Mouse (Mus musculus): Measurements from ENCODE around the gene Ang6. TPM values are rescaled to one million over a fixed set of nuclear protein-coding genes. Genes with fewer than 3 reads are reported as not detected.
A peak's percentile ranks its signal among the peaks of the same experiment; 100 is the strongest.
"Not testable (repeated sequence)": the region's sequence is repeated elsewhere in the genome, so short reads cannot be mapped to it uniquely, and the experiment has no call there.

Gene Ang6
- total RNA-seq (2021) = not detected

DNA sequence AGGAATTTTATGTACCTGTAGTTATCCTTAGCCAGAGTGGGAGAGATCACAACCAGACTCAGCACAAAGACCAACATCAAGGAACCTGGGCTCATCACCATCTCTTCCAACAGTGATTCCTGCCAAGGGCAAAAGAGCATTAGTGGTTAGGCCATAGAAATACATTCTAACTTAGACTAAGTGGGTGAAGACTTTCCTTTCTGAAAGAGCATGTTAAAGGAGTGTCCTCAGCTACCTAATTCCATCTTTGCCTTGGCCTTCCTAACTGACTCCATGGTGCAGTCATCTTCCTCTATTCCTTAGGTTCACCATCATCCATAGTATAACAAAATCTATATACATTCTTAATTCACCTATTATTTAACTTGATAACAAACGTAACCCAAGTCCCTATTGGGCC, at the start of gene Ang6:
Gene Ang6 (minus strand): TSS at position 101 of the 400 bp plus-strand sequence.
- intact Hi-C loops (cut with DNase I) = no loop called here
- DNase-seq = no peak

DNA sequence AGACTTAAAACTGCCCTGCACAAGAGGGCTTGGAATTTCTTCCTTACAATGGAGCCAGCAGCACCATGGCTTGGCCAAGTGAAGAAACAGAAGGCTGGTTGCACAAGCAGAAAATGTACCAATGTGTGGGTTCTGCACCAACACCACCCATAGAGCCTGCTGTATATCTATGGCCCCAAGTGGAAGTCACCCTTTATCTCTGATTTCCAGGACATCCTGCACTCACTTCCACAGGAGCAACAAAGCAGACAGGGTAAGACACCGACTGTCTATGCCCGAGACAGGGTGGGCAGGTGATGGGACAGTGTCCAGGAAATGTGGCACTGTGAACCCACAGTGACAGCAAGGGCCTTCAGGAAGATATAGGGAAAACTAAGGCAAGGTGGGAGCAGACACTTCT, 44.5 kb upstream of the Ang6 start:
- intact Hi-C loops (cut with DNase I) = not testable (repeated sequence)

DNA sequence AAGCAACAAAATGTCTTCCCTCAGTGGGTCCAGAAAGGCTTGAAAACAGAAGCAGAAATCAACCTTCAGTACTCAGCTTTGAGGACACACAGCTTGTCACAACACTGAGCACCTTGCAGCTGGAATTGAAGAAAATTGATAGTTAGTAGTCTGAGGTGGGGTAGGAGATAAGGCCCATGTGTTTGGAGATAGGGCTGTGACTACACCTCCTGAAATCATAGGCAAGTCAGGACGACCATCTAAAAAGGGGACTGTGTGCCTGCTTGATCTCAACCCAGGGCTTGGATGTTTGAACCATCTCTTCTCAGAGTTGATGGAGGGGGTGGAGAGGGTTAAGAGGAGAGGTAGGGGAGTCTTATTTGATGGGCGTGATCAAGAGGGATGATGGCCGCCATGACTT, 29.8 kb upstream of the Ang6 start:
- intact Hi-C loops (cut with DNase I) = not testable (repeated sequence)

More for the DNA sequence above, 44.5 kb upstream of the Ang6 start:
- DNase-seq = not testable (repeated sequence)

DNA sequence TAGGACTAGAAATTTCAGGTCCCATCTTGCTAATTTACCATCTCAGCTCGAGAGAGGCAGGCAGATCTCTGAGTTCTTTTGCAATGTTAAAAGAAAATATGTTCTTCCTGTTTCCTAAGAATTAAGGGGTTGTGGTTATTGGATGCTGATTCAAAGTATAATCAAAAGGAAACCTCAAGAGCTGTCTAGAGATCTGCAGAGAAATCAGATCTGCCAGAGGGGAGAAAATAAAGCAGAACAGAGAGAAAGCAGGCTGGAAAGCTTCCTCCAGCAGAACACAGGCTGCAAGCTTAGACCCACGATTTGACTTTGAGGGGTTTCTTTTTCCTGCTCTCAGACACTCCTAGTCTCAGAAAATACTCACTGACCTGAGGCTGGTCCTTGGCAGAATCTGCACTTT, 7.6 kb upstream of the Ang6 start:
- DNase-seq; intact Hi-C loops (cut with DNase I): not testable (repeated sequence)

More for the DNA sequence above, 29.8 kb upstream of the Ang6 start:
- not testable (repeated sequence) for DNase-seq

DNA sequence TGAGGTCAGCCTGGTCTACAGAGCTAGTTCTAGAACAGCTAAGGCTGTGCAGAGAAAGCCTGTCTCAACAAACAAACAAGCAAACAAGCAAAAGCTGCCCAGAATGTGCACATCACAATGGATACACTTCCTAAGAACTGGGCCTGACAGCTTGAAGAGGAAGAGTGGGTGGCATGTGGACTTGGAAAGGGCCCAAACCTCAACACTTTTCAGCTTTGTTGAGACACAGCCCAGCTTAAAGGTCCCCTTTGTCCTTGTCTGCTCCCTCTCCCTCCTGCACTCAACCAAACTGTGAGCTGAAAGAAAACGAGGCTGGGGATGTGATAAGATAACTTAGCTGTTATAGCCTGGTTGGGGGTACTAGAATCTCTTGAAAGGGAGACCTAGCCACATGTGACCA, 6.0 kb upstream of the Ang6 start:
- DNase-seq; intact Hi-C loops (cut with DNase I): not testable (repeated sequence)

DNA sequence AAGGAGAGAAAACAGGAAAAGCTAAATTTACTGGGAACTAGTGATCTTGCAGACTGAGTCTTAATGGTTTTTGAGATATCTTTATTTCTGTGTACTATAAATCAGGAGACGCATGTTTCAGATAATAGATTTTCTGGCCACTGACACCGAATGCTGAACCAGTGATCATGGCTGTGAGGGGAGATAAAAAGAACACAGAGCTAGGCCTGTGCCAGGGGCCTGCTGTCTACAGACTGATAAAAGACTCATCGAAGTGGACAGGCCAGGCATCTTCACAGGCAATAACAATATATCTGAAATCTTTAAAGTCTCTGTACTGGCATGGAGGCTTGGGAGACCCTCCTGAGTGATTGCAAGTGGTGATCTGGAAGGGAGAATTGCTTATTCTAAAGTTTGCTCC, 469 bp downstream of the Ang6 start:
- intact Hi-C loops (cut with DNase I) = no loop called here
- DNase-seq = no peak

DNA sequence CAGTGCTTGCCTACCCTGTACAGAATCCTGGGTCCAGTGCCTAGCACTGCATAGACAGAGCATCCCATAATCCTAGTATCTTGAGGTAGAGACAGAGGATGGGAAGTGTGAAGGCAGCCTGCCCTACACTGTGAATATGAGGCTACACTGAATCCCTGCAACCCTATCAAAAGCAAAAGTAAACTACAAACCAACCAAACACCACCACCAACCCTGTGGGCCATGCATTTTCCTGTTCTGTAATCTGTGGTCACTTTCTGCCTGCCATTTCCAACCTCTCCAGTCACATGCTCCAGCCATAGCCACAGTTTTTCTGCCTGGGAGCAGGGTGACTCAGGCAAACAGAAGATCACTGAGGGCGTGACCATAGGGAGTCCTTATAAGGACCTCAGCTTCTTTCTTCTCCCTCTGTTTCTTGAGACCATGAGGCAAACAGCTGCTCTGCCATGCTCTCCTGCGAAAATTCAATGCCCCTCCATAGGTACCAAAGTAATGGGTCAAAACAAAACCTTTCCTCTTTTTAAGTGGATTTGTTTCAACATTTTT, 3.5 kb downstream of the Ang6 start:
- intact Hi-C loops (cut with DNase I); DNase-seq: not testable (repeated sequence)

DNA sequence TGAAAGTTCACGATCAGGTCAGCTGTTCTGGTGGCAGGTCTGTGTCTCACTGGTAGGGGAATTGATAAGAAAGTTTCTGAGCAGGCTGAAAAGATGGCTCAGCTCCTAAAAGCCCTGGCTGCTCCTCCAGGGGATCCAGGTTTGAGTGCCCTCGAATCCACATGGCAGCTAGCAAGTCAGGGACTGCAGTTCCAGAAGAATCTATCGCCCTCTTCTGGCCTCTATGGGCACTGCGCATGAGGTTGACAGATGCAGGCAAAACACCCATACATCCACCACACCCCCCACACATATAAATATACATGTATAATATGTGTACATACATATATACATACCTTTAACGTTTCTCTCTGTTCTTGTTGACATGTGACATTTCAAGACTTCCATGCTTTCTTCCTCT, 14.7 kb downstream of the Ang6 start:
- intact Hi-C loops (cut with DNase I) = loop anchor here (5.0 kb wide), 1 partner anchor 55 kb away; no protein-coding TSS in a partner anchor
- peak; percentile 71 to 80 for DNase-seq

DNA sequence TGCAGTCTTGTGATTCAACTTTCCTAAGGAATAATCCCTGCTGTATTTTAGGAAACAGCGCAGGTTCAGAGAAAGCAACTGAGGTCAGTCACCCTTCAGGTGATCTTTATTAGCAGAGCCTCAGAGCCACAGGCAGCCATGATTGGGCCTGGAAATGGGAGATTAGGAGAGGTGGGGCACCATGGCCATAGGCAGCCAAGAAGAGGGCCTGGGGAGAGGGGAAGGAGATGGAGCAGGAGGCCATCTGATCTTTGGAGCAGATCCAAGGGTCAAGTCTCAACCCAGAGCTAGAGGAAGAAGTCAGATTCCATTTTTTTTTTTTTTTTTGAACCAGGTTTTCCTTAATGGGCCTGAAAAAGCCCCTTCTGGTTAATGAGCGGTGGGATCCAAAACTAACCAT, 15.9 kb downstream of the Ang6 start:
- DNase-seq = no peak
- intact Hi-C loops (cut with DNase I) = loop anchor here (5.0 kb wide), 1 partner anchor 54 kb away; no protein-coding TSS in a partner anchor

DNA sequence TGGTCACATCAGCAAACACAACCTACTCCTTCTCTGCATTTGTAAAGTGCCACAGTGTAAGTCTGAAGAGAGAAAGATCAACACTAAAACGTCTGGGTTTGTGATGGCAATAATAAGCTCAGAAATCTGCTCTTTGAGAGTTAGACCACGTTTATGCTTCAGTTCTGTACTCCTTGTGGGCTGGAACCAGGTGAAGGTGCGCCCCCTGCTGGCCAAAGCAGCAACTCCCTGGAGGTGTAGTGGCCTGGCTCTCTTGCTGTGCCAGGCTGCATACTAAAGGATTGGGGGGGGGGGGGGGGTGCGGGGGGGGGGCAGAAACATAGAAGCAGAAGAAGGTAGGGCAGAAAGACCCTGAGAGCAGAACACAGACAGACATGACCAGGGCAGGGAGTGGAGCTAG, 18.2 kb downstream of the Ang6 start:
- DNase-seq = peak; percentile 27 to 66
- intact Hi-C loops (cut with DNase I) = no loop called here

DNA sequence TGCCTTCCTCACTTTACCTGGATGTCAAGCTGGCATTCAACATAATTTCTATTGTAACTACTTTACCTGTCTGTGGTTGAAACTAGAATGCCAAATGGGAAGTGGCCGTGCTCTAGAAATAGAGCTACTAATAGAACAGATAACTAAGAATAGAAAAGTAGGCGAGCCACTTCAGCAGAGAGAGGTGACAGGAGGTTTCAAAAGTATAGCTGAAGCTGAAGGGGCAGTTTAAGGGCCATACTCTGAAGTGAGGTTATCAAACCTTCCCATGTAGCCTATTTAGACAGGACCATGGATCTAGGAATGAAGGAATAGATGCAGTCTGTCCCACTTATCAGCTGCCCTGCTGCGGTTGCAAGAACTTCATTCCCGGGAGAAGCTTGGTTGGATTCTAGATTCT, 18.6 kb downstream of the Ang6 start:
- peak in 1 of 2 experiments; percentile 0 for DNase-seq

DNA sequence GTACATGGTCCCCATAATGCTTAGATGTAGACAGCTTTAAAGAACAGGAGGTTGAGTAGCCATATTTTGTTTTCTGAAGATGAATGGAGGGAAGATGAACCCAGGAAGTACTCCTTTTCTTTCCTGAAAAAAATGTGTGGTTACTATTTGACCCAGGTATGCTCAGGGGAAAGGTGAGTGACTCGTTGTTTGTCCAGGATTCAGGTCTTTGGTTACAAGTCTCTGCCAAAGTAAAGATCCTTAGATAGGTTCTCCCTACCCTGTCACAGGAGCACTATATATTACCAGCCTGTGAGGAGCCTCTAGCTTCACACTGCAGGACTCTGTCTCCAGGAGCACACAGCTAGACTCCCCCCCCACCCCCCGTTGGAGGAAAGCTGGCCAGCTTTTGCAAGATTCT, 45.3 kb downstream of the Ang6 start, which contains the start of gene Ang5:
Gene Ang5 (plus strand): TSS at position 301 of the 400 bp plus-strand sequence.
- intact Hi-C loops (cut with DNase I); DNase-seq: not testable (repeated sequence)

More for the DNA sequence above, 18.6 kb downstream of the Ang6 start:
- intact Hi-C loops (cut with DNase I) = no loop called here

DNA sequence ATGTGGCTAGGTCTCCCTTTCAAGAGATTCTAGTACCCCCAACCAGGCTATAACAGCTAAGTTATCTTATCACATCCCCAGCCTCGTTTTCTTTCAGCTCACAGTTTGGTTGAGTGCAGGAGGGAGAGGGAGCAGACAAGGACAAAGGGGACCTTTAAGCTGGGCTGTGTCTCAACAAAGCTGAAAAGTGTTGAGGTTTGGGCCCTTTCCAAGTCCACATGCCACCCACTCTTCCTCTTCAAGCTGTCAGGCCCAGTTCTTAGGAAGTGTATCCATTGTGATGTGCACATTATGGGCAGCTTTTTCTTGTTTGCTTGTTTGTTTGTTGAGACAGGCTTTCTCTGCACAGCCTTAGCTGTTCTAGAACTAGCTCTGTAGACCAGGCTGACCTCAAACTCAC, 47.0 kb downstream of the Ang6 start:
- intact Hi-C loops (cut with DNase I); DNase-seq: not testable (repeated sequence)

DNA sequence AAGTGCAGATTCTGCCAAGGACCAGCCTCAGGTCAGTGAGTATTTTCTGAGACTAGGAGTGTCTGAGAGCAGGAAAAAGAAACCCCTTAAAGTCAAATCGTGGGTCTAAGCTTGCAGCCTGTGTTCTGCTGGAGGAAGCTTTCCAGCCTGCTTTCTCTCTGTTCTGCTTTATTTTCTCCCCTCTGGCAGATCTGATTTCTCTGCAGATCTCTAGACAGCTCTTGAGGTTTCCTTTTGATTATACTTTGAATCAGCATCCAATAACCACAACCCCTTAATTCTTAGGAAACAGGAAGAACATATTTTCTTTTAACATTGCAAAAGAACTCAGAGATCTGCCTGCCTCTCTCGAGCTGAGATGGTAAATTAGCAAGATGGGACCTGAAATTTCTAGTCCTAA, 48.7 kb downstream of the Ang6 start:
- intact Hi-C loops (cut with DNase I); DNase-seq: not testable (repeated sequence)

Other genes with a start within 250 kb of the Ang6 start
- gene Gm8180, start 217.5 kb downstream of the Ang6 start, total RNA-seq (2021) = not detected
- not detected for gene Ear1, start 126.8 kb downstream of the Ang6 start, total RNA-seq (2021)
- not detected for gene Ear10, start 78.7 kb downstream of the Ang6 start, total RNA-seq (2021)
- gene Gm8113, start 76.9 kb downstream of the Ang6 start, total RNA-seq (2021) = 1 to 10 TPM; 3.7 to 4.7 TPM
- gene Ang5, start 45.2 kb downstream of the Ang6 start, total RNA-seq (2021) = not detected
- under 1 TPM in 1 of 2 experiments, not detected in 1; 0.89 TPM for gene Ear2, start 100.4 kb upstream of the Ang6 start, total RNA-seq (2021)
- not detected for gene Gm3327, start 121.6 kb upstream of the Ang6 start, total RNA-seq (2021)
- not detected for gene Gm8212, start 195.4 kb upstream of the Ang6 start, total RNA-seq (2021)
- not detected for gene 4930503E14Rik, start 211.0 kb upstream of the Ang6 start, total RNA-seq (2021)

Measured in heart, postnatal 36 days (tissue).